Mouse (Mus musculus) testis, postnatal 14 days (tissue): ENCODE measurements around the gene Gm20458.

Experiments used
- DNase-seq: peaks from one replicate; pipeline ENCODE4 v3.0.0; 2021; ENCODE audit warnings: low spot score

The Gm20458 gene

DNA sequence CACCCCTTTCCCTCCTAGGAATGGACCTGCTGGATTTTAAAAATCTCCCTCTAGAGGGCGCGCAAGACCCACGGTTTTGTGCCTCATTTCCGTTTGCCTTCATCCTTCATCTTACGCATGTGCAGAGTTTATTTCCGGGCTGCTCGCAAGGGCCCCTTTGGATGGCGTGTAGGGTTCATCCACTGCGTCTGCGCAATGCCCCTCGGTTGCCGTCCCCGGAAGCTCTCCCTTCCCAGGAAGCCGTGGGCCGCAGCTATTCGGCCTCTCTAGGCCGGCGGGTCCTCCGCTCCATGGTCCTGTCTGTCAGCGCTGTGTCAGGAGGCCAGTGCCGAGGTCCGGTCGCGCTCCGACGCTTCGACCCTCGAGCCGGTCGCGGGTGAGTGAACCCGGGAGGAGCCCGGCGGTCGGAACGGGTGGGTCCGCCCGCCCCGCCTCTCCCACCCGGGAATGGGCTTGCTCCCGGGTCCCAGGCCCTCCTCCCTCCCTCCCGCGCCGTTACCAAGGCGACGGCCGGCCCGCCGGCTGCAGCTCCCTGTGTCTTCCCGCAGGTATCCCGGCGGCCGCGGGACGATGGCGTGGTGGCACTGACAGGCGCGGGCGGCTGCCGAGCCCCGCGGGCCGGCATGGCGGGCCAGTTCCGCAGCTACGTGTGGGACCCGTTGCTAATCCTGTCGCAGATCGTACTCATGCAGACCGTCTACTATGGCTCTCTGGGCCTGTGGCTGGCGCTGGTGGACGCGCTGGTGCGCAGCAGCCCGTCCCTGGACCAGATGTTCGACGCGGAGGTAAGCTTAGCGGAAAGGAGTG is at the start of gene Gm20458:
Gm20458 (plus strand) TSS at position 223 of the 807 bp plus-strand sequence.
- DNase-seq: peak; percentile 99

DNA sequence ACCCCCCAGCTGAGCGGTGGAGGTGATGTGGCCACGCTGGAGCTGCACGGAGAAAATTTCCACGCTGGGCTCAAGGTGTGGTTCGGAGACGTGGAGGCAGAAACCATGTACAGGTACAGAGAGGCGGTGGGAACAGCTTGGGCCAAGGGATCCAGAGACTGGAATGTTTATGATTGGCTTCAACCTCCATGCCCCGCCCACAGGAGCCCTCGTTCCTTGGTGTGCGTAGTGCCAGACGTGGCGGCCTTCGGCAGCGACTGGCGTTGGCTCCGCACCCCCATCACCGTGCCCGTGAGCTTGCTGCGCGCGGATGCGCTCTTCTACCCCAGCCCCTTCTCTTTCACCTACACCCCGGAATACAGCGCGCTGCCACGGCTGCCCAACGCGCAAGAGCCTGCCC is 46.6 kb upstream of the Gm20458 start:
- no peak for DNase-seq

DNA sequence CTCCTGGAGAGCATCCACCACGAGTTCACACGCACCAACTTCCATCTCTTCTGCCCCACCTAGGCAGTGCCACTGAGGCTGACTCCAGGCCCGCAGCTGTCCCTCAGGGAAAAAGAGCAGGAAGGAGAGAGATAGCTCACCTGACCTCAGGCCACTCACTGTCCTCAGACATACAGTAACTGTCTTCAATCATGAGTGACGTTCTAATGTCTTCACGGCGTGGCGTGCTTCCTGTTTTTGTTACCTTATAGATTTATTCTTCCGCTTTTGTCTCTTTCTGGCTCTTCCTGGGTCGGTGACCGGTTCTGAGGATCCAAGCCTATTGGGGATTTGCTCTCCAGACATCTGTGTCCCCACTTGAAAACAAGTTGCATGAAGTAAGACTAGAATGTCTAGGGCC is 46.2 kb upstream of the Gm20458 start:
- no peak for DNase-seq

DNA sequence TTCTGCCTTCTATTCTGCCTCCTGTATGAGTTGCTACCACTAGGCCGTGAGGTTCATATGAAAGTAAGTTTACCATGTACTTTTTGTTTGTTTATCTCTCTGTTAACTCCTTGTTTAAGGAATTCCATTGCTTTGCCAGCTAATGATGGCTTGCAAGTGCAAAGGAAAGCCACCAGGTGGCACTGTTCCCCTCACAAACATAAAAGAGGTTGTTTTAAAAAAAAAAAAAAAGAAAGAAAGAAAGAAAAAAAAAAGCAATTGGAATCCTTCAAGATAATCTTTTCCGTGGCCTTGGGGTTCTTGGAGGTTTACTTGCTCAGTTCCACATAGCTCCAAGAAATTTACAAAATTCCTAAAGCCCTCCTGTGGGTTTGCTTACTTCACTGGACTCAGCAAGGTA is 43.6 kb upstream of the Gm20458 start:
- no peak for DNase-seq

DNA sequence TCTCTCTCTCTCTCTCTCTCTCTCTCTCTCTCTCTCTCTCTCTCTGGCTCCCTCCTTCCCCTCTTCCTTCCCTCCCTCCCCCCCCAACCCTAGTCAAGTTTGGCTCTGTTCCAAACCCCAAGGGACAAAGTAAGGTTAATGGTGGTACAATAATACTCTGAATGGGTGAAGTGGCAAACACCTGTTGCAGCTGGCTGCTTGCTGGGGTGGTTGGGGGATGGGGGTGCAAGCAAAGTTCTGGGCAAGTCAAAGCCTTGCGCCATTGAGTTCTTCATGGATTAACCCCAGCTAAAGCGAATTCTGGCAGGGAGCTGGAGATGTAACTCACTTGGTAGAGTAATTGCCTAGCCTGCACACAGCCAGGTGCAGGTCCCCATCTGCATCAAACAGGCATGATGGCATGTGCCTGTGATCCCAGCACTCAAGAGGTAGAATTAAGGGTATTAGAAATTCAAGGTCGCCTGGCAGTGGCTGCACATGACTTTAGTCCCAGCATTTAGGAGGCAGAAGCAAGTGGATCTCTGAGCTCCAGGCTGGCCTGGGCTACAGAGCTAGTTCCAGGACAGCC is 42.4 kb upstream of the Gm20458 start:
- DNase-seq: no peak

DNA sequence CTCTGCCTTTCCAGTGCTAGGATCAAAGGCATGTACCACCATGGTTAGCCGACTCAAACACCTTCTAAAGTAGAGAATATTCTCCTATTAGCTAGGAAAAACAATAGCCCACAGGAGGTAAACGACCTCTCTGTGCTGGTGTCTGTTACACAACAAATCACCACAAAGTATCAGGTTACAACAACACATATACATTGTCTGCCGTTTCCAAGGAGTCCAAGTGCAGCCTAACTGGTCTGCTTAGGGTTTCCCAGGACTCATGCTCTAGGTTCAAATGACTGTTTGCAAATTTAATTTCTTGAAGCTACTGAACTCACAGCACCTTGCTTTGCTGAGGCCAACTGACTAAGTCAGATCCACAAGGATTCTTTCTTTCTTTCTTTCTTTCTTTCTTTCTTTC is 41.3 kb upstream of the Gm20458 start:
- no peak for DNase-seq

DNA sequence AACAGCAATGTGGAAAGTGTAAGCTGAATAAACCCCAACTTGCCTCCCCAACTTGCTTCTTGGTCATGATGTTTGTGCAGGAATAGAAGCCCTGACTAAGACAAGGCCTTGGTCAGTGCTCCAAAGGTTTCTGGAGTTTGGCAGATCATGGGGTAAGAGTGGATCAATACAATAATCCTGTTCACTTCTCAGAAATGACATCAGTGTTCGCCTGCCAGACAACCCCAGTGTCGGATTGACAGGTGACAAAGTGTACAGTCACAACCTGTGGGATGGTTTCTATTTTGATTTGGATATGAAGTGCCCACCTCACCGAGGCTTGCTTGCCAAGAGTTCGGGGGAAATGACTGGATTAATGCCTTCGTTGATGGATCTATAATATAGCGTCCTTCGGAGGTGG is 39.5 kb upstream of the Gm20458 start:
- DNase-seq: no peak

DNA sequence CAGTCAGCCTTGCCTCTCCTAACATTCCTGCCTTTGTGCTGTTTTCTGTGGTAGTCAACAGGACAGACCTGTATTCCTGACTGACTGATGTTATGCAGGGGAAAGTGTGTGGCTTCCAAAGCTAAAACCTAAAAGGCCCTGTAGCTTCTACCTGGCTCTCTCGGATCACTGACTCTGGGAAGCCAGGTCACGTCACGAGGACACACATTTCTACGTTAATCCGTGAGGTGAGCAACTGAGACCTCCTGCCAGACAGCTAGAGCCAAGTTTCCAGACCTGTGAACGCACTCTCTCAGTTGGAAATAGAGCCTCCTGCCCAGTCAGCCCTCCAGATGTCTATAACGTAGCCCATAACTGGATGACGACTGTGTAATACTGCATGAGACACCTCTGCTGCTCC is 38.8 kb upstream of the Gm20458 start:
- DNase-seq: no peak

DNA sequence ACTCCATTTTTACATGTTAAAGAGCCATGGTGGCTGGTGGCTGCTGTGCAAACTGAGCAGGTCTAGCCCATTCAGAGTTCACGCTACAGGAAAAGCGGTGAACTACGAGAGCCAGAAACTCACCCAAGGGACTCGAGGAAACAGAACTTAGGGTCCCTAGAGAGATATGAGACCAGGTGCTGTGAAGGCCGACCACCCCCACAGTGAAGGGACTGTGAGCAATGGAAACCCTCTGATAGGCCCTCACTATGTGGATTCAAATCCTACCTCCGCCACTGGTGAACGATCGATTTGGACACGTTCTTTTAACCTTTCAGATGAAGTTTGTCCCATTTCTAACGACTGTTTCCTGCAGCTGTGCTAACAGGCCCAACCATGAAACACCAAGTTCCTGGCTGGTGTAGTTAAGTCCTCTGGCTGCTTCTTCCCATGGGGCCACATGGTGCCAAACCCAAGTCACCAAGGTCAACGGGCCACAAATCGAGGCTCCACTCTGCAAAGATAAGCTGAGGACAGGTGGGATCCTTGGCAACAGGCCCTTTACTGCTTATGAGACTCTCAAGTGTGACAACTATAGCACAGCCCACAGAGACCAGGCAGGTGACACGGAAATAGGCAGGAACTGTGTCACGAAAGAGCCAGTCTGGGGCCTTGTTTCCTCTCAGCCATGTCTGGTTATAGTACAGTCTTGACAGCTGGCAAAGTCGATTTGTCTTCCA is 37.9 kb upstream of the Gm20458 start:
- no peak for DNase-seq

DNA sequence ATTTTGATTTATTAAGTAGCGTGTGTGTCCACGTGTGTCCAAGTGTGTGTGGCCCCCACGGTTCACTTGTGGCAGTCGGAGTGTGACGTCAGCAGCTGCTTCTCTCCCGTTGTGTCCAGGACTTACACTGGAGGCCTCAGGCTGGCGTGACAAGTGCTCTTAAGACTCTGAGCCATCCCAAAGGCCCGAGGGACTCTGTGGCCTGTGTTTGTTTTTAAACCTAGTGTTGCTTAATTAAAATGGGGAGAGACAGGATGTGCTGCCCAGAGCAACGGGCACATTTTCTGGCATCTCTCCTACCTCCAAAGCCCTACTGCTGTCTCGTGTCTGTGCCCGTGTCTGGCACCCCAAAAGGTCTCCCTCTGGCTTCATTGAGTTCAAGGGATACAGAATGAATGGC is 37.3 kb upstream of the Gm20458 start:
- DNase-seq: no peak

DNA sequence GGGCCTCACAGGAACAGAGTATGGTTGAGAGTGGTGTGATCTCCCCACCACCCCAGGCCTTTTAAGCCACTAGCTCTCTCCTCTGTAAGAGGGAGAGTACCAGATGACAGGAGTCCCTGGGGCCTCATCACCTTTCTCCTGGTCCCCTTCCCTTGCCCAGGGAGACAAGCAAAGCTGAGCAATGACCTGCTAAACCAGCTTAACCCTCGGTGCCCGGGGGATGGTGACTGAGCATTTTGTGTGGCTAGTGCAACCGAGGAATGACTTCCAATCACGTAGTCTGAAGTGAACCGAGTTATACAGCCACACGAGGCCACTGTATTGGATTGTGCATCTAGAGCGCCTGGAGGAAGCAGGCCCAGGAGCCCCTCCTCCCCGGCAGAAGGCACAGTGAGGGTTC is 36.4 kb upstream of the Gm20458 start:
- no peak for DNase-seq

DNA sequence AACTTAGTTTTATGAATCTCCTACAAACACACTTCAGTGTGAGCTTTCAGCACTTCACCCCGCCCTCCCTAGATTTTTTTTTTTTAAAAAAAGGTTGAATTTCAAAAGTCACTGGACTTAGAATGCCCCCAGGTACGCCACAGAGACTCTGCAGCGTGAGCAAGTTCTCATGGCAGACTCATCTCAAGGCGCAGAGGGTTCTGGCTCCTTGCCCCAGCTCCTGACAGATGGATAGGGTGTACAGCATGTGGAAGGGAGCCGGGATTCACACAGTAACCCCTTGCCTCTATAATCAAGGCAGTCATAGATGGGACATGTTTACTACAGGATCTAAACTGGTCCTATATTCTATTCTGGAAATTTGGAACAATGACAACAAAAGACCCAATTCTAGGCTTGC is 35.4 kb upstream of the Gm20458 start:
- no peak for DNase-seq

DNA sequence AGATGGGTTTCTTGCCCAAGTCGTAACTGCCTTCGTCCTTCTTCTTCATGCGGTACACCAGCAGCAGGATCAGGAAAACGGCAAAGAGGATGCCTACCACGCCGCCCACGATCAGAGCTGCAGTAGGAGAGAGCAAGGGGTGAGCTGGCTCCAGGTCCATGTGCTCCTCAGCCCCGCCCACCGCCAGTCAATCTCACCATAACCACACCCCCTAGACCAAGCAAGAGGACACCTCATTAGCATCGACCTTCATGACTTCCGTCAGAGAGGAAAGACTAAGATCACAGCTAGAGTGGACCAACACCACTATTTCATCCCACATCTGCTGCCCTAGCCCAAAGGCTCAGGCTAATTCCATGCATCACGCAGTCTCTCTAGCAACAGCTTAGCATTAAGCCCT is 34.6 kb upstream of the Gm20458 start:
- no peak for DNase-seq

DNA sequence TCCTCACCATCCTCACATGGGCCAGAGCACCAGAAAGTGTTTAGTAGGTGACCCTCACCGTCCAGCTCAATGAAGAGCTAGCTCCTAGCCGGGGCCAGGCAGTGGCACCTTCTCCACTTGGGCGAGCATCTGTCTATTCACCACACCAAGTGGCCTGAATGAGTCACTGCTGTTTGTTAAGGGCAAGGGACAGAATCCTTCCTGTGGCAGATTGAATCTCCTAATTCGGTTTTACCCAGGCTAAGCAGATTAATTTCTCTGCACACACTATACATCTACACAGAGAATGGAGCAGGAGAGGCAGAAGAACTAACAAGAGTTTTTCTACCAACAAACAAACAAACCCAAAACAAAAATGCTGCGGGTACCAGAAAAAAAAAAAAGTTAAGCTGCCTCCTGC is 33.8 kb upstream of the Gm20458 start:
- no peak for DNase-seq

DNA sequence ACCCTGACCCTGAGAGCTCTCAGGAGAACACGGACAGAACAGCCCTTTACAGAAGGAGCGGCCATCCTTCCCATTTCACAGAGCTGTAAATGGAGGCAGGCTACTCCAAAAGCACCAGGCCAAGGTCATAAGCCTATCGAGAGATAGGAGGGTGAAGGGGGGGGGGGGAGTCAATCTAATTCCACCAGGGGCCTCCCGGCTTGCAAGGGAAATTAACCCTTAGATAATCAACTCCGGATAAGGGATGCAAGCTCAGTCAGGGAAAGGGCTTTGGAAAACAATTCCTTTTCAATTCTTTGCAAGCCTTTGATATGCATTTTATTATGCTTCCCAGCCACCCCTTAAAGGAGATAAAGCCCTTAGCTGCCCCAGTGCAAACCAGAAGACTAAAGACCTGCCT is 32.3 kb upstream of the Gm20458 start:
- no peak for DNase-seq

DNA sequence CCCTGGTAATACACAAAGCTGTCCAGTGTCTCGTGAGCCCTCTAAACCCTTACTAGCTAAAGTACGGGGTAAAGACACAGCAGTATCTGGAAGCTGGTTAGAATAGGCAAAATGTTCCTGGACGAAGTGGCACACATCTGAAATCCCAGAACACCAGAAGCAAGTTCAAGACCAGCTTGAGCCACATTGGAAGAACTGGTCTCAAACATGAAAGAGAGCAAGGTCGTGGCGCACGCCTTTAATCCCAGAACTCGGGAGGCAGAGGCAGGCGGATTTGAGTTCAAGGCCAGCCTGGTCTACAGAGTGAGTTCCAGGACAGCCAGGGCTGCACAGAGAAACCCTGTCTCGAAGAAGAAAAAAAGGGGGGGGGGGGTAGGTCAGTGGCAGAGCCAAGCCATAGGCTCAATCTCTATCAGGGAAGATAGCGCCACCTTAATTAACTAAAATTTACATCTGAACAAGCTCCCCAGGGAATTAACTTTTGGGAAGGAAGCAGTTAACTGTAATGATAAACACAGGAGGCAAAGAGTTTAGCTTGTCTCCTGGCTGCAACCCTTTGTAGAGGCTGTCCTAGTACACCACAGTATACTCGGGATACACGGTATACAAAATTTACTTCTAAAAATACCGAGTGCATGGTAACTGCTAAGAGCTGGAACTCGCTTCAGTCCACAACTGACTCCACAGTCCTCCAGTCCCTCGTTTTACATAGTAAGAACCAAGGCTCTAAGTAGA is 30.7 kb upstream of the Gm20458 start:
- DNase-seq: no peak

DNA sequence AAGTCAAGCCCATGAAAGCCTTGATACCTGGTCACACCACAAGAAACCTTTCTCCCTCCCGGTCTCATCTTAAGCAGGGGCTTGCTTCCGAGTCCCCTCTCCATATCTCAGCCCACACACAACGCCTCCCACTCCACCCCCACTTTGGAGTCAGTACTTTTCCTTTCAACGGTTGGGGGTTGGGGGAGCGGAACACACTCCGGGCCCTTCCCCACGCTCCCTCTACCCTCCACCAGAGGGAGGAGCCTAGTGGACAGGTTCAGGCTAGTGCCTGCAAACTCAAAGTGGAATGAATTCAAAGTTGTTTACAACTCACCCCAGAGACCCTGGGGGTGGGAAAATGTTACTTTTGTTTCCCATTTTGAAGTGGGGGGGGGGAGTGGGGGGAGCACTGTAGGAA is 30.1 kb upstream of the Gm20458 start:
- peak; percentile 77 for DNase-seq

DNA sequence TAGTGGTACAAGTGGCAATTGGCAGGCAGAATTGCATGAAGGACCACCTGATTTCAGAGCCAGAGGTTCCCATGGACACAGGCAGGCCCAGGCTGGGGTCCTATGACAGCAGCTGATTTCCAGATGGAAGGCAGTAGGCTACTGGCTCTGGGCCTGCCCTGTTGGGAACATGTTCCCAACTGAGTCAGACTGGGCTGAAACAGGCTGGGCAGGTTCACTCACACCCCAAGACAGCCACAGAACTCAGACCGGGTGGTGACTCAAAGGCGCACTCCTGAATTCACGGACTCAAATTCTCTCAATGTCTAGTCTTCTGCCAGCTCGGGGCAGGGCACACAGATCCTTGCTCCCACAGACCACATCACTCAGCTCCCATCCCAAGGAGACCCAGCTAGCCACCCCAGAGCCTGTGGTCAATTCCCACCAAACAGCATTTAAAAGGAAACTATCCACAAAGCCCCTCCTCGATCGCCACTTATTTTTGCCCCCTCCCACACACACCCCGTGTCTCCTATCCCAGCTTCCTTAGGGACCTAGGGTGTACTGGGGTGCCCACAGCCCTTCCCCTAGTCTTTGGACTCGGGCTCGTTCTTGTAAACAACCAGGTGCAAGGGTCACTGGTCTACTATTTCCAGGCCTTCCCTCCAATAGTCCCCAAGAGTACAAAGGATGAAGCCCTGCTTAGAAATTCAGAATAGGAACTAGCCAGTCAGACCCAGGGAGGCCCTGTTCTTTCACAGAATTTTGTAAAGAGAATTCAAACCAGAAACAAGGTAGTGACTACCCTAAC is 28.9 kb upstream of the Gm20458 start:
- DNase-seq: no peak

DNA sequence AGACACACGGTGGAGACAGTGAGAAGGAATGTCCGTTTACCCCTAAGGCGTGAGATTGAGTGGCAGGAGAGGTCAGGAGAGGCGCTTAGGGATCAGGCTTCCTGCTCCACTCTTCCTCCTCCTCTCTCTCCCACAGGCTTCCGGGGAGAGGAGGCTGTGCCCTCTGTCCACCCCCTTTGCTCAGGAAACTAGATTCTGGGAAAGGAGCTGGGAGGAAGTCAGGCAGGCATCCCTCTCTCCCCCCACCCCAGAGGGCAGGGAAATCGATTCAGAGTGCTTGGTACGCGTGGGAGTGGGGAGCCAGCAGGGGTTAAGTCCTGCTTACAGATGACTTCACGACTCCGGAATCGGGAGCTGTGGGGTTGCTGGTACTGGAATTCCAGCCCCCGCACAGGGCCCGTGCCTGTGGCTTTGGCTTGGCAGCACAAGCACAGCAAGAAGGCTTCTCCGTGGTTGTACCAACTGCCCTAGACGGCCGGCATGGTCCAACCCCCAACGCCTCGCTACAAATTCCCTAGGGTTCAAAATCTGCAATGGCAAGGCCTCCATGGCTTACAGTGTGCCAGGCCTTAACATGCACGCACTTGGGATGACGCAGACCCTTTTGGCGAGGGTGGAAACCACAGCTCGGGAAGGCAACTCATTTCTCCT is 28.1 kb upstream of the Gm20458 start:
- peak; percentile 66 for DNase-seq

DNA sequence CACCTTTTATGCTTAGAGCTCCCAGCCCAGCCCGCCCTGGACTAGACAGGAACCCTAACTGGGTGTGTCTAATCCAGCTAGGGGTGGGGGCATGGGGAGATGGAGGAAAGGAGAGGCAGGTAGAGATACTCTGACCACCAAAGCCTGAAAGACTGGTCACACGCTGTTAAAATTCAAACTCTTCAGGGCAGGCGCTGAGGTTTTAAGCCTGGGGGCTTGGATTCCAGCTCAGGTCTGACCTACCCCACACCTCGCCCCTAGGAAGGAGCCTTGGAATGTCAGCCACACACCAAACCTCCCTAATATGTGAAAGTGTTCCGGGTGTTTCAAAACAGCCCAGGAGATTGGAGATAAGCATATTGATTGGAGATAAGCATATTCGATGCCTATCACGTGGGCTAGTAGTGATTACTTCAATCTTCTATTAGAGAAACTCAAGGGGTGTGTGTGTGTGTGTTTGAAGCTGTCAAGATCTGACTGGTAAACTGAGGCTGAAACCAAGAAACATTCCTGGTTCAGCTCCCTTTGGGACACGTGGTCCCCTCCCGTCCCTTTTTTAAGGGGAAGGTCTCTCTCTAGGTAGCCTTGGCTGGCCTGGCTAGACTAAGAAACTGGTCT is 27.4 kb upstream of the Gm20458 start:
- DNase-seq: no peak

DNA sequence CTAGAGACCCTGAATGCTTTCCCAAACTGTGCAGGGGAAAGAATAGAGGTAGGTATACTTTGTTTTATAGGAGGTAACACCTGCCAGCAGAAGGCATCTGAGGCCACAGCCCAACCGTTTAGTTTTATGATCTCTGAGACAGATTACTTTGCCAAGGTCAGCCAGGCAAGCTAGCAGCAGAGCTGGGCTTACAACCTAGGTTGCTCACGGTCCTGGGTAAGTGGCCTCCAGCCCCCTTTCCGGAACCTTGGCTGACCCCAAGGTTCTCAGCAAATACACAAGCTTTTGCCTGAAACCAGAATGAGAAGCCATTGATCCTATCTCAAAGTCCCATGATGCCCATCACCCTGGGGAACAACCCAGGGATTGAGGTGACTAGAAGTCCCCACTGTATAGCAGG is 26.1 kb upstream of the Gm20458 start:
- no peak for DNase-seq
